Mouse (Mus musculus) small intestine, adult 2 months (tissue): ENCODE results near the gene Garnl3.

Experiments
- CTCF ChIP-seq: fragments of 200-500 bp; IDR thresholded peaks from 2 replicates; pipeline ENCODE4 v1.5.1; 2012; ENCODE audit warnings: low read depth, mild to moderate bottlenecking, control low read depth, inconsistent platforms, low read length, moderate library complexity, mixed read lengths; ENCODE audit not compliant: insufficient replicate concordance, insufficient read length; ENCODE audit errors: extremely low read depth
- POLR2A ChIP-seq: fragments of 200-500 bp; IDR thresholded peaks from 2 replicates; pipeline ENCODE4 v1.6.1; 2012; ENCODE audit warnings: low read depth, mild to moderate bottlenecking, control low read depth, inconsistent platforms, low read length, moderate library complexity

GRCm38 (mm10) chr2:33065610-33066009 is 65.8 kb downstream of the Garnl3 start:
- TF ChIP-seq POLR2A (no peak), CTCF (no peak)
